In genomic region chr1:136233892-136234594, GRCm38 (mm10) we compare ENCODE assay signal across 7 mouse cellular contexts. TPM values are rescaled to one million over a fixed set of nuclear protein-coding genes. Genes with fewer than 3 reads are reported as not detected.
DNase-seq lines count a peak whose midpoint lies in the region; ATAC-seq and TF ChIP-seq lines count a peak whose summit lies in the region.

TSS of gene Inava (minus strand) at chr1:136234264.

- H3K27me3 ChIP-seq in heart, embryonic 13.5 days (replicated peaks) = peaks cover 70% of the 10 kb centered on the region

- no peaks in the 10 kb centered on the region for H3K9me3 ChIP-seq in heart, embryonic 13.5 days

- peak within 1 kb of the TSS; percentile 66 for H3K4me3 ChIP-seq in heart, embryonic 13.5 days
- H3K4me3 ChIP-seq in layer of hippocampus, adult 2 months = peak within 1 kb of the TSS; percentile 69

- H3K4me1 ChIP-seq in heart, embryonic 13.5 days = peaks cover 41% of the 10 kb centered on the region

- no peaks in the 10 kb centered on the region for H3K36me3 ChIP-seq in heart, embryonic 13.5 days

- 0 out of 2 replicates have a peak, but pooled peaks have one; percentile 11 for ATAC-seq in heart, embryonic 13.5 days (ENCODE audit: extremely low read depth, insufficient number of reproducible peaks, low FRiP score, low TSS enrichment)

- peak; percentile 40 to 43 for DNase-seq in B cell, adult 2 months
- peak; percentile 95 for DNase-seq in ES-CJ7 (ENCODE audit: low read depth, low spot score)
- peak; percentile 73 to 79 for DNase-seq in cerebellum, postnatal 10 days
- DNase-seq in layer of hippocampus, adult 2 months (ENCODE audit: low spot score in 2 of 2) = peak; percentile 23 to 39
- peak; percentile 24 for DNase-seq in lung, postnatal 14 days
- DNase-seq in right cerebral cortex, postnatal 10 days (ENCODE audit: low spot score in 2 of 2) = peak; percentile 60 to 67

- under 1% methylated on average over 51 of the region's 51 CpGs for WGBS in heart, embryonic 13.5 days

- no peak for TF ChIP-seq CTCF in layer of hippocampus, adult 2 months (conservative IDR thresholded peaks at IDR 0.05)

- H3K27ac ChIP-seq in heart, embryonic 13.5 days (replicated peaks) = no peak within 1 kb of the TSS
- peak within 1 kb of the TSS; percentile 73 for H3K27ac ChIP-seq in layer of hippocampus, adult 2 months

- peak within 1 kb of the TSS; percentile 78 for H3K9ac ChIP-seq in heart, embryonic 13.5 days

- peak within 1 kb of the TSS; percentile 91 for H3K4me2 ChIP-seq in heart, embryonic 13.5 days

RNA-seq across cellular contexts. Expression of gene Inava, which starts in this region (rescaled TPM):
- polyA plus RNA-seq in heart, embryonic 13.5 days (2015; fragmentation: Nextera tagmentation; extraction: Ambion mirVana) = 1.3 and 1.4 TPM in 2 replicates
- total RNA-seq in layer of hippocampus, adult 2 months (2021) = 1 to 10 TPM; 3.0 to 3.2 TPM

Comparison
In these comparisons a context has a peak if more than half of its experiments do, and no peak if none do; other contexts are left out.
1. DNase-seq: peak in every context shown above with its lines; median percentile 95 in ES-CJ7; 76 in cerebellum, postnatal 10 days; 64 in right cerebral cortex, postnatal 10 days; 42 in B cell, adult 2 months; 31 in layer of hippocampus, adult 2 months; 24 in lung, postnatal 14 days.